Mouse (Mus musculus) gastrocnemius, postnatal 4 days (tissue): ENCODE results near the gene BC051665. TPM values are rescaled to one million over a fixed set of nuclear protein-coding genes. Genes with fewer than 3 reads are reported as not detected.
A peak's percentile ranks its signal among the peaks of the same experiment; 100 is the strongest.

Source experiments
- DNase-seq, 2 experiments: peaks; one replicate each; pipeline ENCODE4 v3.0.0; 2021 to 2022; ENCODE audit warnings: low spot score in 2 of 2, mixed read lengths in 2 of 2
- total RNA-seq, 2 experiments: library from RNA; stranded (reverse); gene quantifications; 2 replicates each; pipeline ENCODE4 v1.2.3; 2021

The BC051665 gene
- total RNA-seq, 2 experiments from 2014 or later = not detected

GRCm38 (mm10) chr13:60744078-60744460 is 42.1 kb downstream of the BC051665 start:
- DNase-seq = peak; percentile 82 to 87

DNA sequence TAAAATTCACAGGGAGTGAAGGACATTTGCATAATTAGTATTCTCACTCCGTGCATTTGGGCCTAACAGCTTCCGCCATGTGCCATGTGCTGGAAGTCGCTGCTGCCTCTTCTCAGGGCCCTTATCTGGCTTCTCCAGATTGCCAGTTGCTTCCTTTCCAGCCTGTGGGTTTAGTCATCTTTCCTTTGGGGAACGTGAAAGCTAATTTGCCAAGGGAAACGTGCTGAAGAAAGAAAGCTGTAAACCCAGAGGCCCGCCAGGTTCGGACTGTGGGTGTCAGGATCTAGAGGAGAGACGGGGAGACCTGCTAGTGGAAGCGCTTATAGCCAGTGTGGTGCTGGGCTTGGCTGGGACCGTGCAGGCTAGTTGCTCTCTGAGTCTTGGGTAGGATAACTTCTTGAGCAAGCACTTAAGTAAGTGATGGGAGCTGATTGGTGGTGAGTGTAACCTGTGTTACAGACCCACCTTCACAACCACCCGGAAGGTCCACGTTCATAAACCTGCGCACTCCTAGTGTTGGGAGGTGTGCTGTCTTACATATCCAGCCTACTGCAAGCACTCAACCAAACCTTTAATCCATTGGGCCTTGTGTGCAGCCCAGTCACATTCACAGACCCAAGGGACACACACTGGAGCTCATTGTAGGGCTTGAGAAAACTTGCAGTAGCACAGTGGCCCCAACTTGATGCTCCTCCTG is 42.6 kb downstream of the BC051665 start:
- no peak for DNase-seq

- no peak for DNase-seq
Observed at GRCm38 (mm10) chr13:60742611-60743010, 43.6 kb downstream of the BC051665 start.

GRCm38 (mm10) chr13:60740248-60740647 is 45.9 kb downstream of the BC051665 start:
- no peak for DNase-seq

GRCm38 (mm10) chr13:60738429-60738828 is 47.7 kb downstream of the BC051665 start:
- DNase-seq = peak; percentile 41 to 81

- DNase-seq = peak; percentile 42 to 83
Observed at GRCm38 (mm10) chr13:60737632-60738324, 48.4 kb downstream of the BC051665 start.

DNA sequence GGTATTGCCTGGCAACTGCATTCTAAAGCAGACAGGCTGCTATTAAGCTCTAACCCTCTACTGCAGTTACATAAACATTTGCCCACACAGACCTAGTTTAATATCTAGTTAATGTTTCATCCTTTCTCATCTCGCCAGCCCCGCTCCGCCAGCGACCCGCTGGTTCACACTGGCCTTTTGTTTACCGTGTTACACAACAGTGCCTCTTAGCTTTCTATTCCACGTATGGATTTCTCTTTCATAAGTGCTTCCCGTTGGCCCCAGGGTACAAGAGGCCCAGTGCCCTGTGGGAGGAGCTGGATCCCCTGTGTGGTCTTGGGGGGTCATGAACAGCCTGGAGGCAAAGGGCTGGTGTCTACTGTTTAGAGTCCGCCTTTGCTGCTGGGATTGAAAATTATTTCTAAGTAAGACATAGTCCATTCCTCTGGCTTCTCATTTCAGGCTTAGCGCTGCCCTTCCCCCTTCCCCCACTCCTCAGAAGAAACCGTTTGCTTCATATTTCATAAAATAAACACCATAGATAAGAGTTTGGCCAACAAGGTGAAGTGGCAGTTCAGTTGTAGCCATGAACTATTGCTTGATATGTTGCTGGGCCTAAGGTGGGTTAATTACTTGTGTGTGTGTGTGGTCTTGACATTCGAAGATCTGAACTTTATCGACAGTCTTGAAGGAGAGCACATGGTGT is 49.6 kb downstream of the BC051665 start:
- DNase-seq = no peak

- DNase-seq = no peak
Observed at GRCm38 (mm10) chr13:60735306-60735705, 50.9 kb downstream of the BC051665 start.

Other genes starting within 250 kb of the BC051665 start
- 10 to 100 TPM; 49.1 to 51.4 TPM for gene Dapk1, start 184.4 kb downstream of the BC051665 start, total RNA-seq
- not detected for gene Ctsll3, start 16.5 kb upstream of the BC051665 start, total RNA-seq
- gene 4930486L24Rik, start 78.1 kb upstream of the BC051665 start, total RNA-seq = not detected
- under 1 TPM; 0.44 to 0.47 TPM for gene Gm49392, start 110.5 kb upstream of the BC051665 start, total RNA-seq
- 1 to 10 TPM; 3.5 to 4.6 TPM for gene Ctla2b, start 111.1 kb upstream of the BC051665 start, total RNA-seq
- not detected for gene Tpbpb, start 118.5 kb upstream of the BC051665 start, total RNA-seq
- not detected for gene Gm49393, start 149.2 kb upstream of the BC051665 start, total RNA-seq
- 1 to 10 TPM; 2.0 to 2.3 TPM for gene Gm49391, start 150.2 kb upstream of the BC051665 start, total RNA-seq
- 10 to 100 TPM; 28.7 to 31.3 TPM for gene Ctla2a, start 150.3 kb upstream of the BC051665 start, total RNA-seq
- not detected for gene Tpbpa, start 155.6 kb upstream of the BC051665 start, total RNA-seq
- not detected for gene Ctsj, start 219.6 kb upstream of the BC051665 start, total RNA-seq